Mouse (Mus musculus) cerebellum, adult 2 months (tissue): ENCODE data around the gene Mbd5. TPM values are rescaled to one million over a fixed set of nuclear protein-coding genes. Genes with fewer than 3 reads are reported as not detected.

ENCODE experiments used
- DNase-seq, 2 experiments: peaks; one replicate each; pipeline ENCODE4 v3.0.0; 2021
- H3K27ac ChIP-seq: fragments of 200-500 bp; 2 replicates; pipeline ENCODE4 v1.5.1; 2012; ENCODE audit warnings: low read length, control low read depth, inconsistent platforms; ENCODE audit not compliant: insufficient read depth
- H3K27me3 ChIP-seq: fragments of 200-500 bp; 2 replicates; pipeline ENCODE4 v1.6.1; 2012; ENCODE audit warnings: inconsistent platforms, mild to moderate bottlenecking, low read length, moderate library complexity; ENCODE audit not compliant: control insufficient read depth, insufficient read depth
- H3K4me1 ChIP-seq: fragments of 200-500 bp; 2 replicates; pipeline ENCODE4 v1.6.1; 2011; ENCODE audit warnings: low read length; ENCODE audit not compliant: control insufficient read depth, insufficient read depth
- H3K4me3 ChIP-seq: fragments of 200-500 bp; replicated peaks from 2 replicates; pipeline ENCODE3; 2011; ENCODE audit warnings: mild to moderate bottlenecking, low read depth, low read length, control low read depth; ENCODE audit not compliant: insufficient read depth
- CTCF ChIP-seq: fragments of 200-500 bp; IDR thresholded peaks from 2 replicates; pipeline ENCODE4 v1.5.1; 2011; ENCODE audit warnings: low read depth, mild to moderate bottlenecking, control low read depth, low read length, moderate library complexity, borderline replicate concordance; ENCODE audit not compliant: insufficient read depth
- POLR2A ChIP-seq: fragments of 200-500 bp; IDR thresholded peaks from 2 replicates; pipeline ENCODE4 v1.6.1; 2011; ENCODE audit warnings: low read length, control low read depth, borderline replicate concordance; ENCODE audit not compliant: insufficient read depth
- WGBS: fragments of 180-500 bp; shearing (Covaris S2); methylation state at CpG from one replicate; pipeline ENCODE4 v1.1.7; 2018; 5-methylcytosine and 5-hydroxymethylcytosine counted together
- polyA plus RNA-seq: library from polyadenylated mRNA; depleted of rRNA; stranded (reverse); fragments of >200 nt; gene quantifications from 2 replicates; pipeline ENCODE4 v1.2.3, GENCODE M21; 2012

The Mbd5 gene
- polyA plus RNA-seq, 1 experiment: 29.3 TPM

DNA sequence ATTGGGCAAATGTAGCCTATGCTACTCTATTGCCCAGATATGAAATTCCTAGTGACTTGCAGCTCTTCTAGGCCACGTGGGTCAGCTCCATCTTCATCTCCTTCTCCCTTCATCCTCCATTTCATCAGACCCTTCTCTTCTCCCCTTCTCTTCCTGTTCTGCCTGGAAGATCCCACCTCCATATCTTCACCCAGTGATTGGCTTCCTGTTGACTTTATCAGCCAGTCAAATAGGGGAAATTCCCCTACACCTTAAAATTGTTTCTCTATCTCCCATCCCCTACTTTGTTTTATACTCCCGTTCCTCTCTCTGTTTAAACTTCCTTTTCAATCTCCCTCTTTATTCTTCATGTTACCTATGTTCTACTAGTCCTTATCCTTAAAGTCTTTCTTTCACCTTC, 342.4 kb downstream of the Mbd5 start:
- no peak overlapping the region for H3K27ac ChIP-seq
- 93% methylated on average over 2 of the region's 2 CpGs for WGBS
- no peak overlapping the region for H3K4me3 ChIP-seq
- H3K4me1 ChIP-seq: no peaks in the 10 kb centered on the region
- no peak for DNase-seq
- H3K27me3 ChIP-seq: no peaks in the 10 kb centered on the region
- TF ChIP-seq CTCF (no peak), POLR2A (no peak)

DNA sequence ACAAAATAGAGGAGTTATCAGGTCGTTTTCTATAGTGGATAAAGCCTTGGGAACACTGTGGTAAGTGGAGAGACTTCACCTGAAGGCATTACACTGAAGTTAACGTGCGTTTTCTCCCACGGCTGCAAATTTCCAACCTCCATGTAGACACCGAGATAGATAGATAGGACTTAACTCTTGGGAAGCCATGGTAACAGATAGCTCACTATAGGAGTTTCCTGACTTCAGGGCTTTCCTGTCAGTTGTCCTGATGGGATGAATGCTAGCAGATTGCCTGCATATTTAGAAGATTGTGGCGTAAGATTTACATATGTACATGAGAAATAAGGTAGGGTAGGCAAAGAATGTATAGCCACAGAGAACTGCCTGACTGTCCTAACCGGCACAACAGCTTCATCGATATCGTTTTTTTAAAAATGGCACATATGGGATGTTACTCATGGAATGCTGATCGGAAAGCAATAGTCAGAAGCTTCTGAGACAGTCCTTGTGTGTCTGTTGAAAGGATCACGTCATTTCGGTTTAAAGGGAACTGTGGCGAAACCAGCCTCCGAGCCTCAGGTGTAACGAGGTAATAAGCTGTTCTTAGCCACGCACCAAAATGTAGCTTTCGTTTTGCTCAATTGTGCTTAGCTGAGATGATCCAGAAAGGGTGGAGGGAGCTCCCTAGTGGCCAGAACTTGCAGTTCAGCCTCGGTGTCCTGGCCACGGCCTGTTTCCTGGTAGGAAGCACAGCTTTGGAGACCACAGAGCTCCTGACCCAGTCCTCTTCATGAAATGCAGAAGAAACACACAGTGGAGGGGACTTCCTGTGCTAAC, 363.5 kb downstream of the Mbd5 start:
- peak overlapping the region; percentile 57 for H3K4me3 ChIP-seq

DNA sequence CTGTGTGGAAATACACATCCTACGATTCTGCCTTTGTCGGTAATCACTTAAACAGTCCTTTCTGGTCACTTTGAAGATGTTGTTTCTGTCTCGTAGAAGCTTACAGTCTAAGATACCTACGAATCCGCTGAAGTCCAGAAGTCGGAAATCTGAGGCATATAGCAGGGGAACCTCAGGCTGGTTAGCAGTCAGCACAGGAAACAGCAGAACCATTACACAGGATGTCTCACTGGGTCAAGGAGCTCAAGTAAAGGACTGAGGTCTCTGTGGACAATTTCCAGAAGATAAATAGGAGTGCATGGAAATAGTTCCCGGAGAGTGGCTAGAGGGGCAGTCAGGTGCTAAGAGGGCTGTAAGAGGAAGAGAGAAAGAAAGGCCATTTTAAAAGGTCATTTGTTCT, 384.3 kb downstream of the Mbd5 start:
- Histone ChIP-seq H3K4me1 (no peaks in the 10 kb centered on the region), H3K4me3 (no peak overlapping the region), H3K27ac (no peak overlapping the region), H3K27me3 (no peaks in the 10 kb centered on the region)
- TF ChIP-seq POLR2A (no peak), CTCF (no peak)
- no peak for DNase-seq
- 95% methylated on average over 7 of the region's 7 CpGs for whole genome bisulfite sequencing

More for the DNA sequence above, 363.5 kb downstream of the Mbd5 start:
- 32% methylated on average over 19 of the region's 19 CpGs for WGBS
- H3K27me3 ChIP-seq: no peaks in the 10 kb centered on the region
- H3K27ac ChIP-seq: no peak overlapping the region
- peak; percentile 97 for TF ChIP-seq CTCF
- TF ChIP-seq POLR2A: no peak
- H3K4me1 ChIP-seq: 0 out of 2 replicates have a peak, but pooled peaks cover 2% of the 10 kb centered on the region
- peak; percentile 80 to 88 for DNase-seq

DNA sequence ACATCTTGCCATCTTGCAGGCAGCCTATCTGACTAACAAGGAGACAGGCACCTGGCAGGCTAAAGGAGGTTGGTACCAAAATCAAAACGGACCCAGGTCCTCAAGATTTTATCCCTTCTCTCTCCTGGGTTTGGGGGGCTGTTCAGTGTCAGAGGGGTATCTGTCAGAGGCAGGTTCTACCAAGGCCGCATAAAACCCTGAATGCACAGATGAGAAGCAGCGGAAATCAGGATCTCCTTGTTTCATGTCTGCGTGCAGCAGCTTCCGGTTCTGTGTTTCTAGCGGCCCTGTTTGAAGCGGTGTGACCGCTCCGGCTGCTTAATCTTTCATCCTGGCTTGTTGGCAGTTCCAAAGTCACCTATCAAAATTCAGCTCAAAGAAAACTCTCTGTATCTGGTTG, 386.0 kb downstream of the Mbd5 start:
- Histone ChIP-seq H3K4me1 (no peaks in the 10 kb centered on the region), H3K27ac (no peak overlapping the region), H3K27me3 (no peaks in the 10 kb centered on the region), H3K4me3 (no peak overlapping the region)
- no peak for DNase-seq
- WGBS: 93% methylated on average over 9 of the region's 9 CpGs
- no peak for TF ChIP-seq CTCF
- TF ChIP-seq POLR2A: no peak

DNA sequence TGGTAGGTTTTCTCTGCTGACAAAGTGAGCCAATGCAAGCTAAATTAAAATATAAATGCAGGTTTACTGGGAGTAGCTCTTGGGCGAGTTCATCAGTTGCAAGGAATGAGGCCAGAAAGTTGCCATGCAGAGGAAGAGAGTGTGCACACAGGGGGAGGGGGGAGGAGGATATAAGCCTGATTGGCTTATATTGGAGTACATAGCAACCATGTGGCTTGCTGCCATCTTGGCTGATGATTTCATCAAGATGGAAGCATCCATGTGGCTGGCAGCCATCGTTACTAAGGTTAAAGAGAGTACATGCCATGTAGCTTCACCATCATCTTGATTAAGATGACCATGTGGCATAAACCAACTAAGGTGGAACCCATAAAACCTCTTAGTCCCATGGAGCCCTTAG, 395.0 kb downstream of the Mbd5 start:
- no peak for DNase-seq
- Histone ChIP-seq H3K27ac (no peak overlapping the region), H3K4me3 (no peak overlapping the region), H3K4me1 (no peaks in the 10 kb centered on the region; the same call in 1 of the 2 replicates), H3K27me3 (no peaks in the 10 kb centered on the region; the same call in 1 of the 2 replicates)
- WGBS: 24% methylated on average over 2 of the region's 2 CpGs
- no peak for TF ChIP-seq POLR2A
- no peak for TF ChIP-seq CTCF

DNA sequence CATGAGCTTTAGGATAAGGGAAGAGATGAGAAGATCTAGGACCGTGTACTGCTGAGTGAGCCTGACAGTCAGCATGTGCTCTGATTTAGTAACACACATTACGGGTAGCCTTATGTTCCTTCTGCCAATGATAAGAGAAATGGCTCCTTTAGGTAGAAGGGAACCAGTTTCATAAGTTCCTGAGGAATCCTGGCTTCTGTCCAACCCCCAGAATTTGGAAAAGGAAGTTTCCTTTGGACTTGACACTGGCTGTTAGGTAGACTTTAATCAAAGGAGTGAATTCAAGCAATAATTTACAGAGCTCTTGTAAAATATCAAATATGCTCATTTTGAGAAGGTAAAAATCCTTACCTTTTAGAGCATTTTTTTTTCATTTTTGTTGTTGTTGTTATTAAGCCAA, 396.5 kb downstream of the Mbd5 start:
- Histone ChIP-seq H3K4me3 (no peak overlapping the region), H3K4me1 (peaks cover 4% of the 10 kb centered on the region; the same call in 1 of the 2 replicates), H3K27ac (no peak overlapping the region), H3K27me3 (no peaks in the 10 kb centered on the region; the same call in 1 of the 2 replicates)
- 73% methylated on average over 2 of the region's 2 CpGs for WGBS
- no peak for TF ChIP-seq POLR2A
- no peak for TF ChIP-seq CTCF
- DNase-seq: no peak

DNA sequence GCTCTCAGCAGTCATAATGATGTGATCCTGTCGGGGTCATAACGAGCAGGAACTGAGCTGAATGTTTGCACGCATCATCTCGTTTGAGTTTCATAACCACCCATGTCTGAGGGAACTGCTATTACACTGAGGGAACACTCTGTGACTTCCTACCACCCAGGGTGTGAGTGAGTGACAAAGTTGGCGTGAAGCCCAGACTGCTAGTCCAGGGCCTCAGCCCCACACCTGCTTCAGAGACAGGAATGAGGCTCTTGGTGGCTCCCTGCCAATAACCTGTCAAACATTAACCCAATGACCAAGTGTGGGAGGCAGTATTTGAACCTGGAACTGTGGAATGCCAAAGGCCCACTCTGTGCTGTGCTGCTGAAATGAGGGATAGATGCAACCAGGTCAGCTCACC, 400.5 kb downstream of the Mbd5 start:
- no peak overlapping the region for H3K4me3 ChIP-seq
- H3K27me3 ChIP-seq: no peaks in the 10 kb centered on the region; the same call in 1 of the 2 replicates
- WGBS: 21% methylated on average over 5 of the region's 5 CpGs
- peak in 1 of 2 experiments; percentile 7 for DNase-seq
- H3K27ac ChIP-seq: no peak overlapping the region
- TF ChIP-seq CTCF (no peak), POLR2A (no peak)
- peaks cover 4% of the 10 kb centered on the region; the same call in 1 of the 2 replicates for H3K4me1 ChIP-seq

DNA sequence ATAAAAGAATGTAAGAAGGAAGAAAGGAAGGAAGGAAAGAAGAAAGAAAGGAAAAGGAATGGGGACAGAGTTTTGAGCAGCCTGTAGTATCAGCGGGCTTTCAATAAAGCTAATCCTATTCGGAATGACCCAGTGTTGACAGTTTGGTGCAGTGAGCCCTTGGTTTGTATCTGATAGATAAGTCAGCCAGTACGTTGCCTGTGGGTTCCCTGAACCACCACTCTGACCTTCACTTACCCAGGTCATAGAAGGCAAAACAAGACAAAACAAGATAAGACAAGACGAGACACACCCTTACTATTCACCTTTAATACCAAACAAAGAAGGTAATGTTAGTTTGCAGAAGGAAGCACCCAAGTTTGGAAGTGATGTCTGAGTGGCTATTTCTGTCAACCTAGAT, 401.5 kb downstream of the Mbd5 start:
- no peak overlapping the region for H3K4me3 ChIP-seq
- H3K4me1 ChIP-seq: peaks cover 4% of the 10 kb centered on the region; the same call in 1 of the 2 replicates
- H3K27me3 ChIP-seq: no peaks in the 10 kb centered on the region; the same call in 1 of the 2 replicates
- H3K27ac ChIP-seq: no peak overlapping the region
- 97% methylated on average over 4 of the region's 4 CpGs for WGBS
- no peak for DNase-seq
- no peak for TF ChIP-seq POLR2A
- no peak for TF ChIP-seq CTCF
